Mouse (Mus musculus): Measurements from ENCODE around the gene Fam118a.

Fam118a gene

GRCm38 (mm10) chr15:85072651-85073050 is 43.9 kb downstream of the Fam118a start:
- 87% methylated on average over 2 of the region's 2 CpGs for WGBS

- 28% methylated on average over 1 of the region's 1 CpGs for WGBS
These were observed 56.9 kb downstream of the Fam118a start for GRCm38 (mm10) chr15:85085641-85086040.
